Mouse (Mus musculus): ENCODE results near the gene Bnipl.

The Bnipl gene

DNA sequence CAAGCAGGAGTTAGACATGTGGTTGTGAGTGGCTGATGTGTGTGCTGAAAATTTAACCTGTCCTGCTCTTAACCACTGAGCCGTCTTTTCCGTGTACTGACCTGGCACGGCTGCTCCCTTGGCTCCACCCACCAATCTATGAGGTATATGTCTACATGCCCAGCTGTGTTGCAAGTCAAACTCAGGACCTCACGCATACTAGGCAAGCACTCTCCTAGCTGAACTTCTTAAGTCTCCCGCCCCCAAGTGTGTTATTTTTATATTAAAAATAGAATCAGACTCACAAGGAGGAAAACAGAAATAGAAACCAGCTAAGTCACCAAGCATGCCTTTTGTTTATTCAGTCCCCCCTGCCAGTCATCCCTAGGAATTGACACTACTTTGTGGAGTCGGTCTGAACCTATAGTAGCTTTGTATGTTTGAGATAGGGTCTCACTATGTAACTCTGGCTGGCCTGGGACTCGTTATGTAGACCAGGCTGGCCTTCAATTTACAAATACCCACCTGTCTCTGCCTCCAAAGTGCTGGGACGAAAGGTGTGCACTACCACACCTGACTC lies 13.4 kb downstream of the Bnipl start:
- DNase-seq (ENCODE audit: low spot score in 2 of 2): no peak

DNA sequence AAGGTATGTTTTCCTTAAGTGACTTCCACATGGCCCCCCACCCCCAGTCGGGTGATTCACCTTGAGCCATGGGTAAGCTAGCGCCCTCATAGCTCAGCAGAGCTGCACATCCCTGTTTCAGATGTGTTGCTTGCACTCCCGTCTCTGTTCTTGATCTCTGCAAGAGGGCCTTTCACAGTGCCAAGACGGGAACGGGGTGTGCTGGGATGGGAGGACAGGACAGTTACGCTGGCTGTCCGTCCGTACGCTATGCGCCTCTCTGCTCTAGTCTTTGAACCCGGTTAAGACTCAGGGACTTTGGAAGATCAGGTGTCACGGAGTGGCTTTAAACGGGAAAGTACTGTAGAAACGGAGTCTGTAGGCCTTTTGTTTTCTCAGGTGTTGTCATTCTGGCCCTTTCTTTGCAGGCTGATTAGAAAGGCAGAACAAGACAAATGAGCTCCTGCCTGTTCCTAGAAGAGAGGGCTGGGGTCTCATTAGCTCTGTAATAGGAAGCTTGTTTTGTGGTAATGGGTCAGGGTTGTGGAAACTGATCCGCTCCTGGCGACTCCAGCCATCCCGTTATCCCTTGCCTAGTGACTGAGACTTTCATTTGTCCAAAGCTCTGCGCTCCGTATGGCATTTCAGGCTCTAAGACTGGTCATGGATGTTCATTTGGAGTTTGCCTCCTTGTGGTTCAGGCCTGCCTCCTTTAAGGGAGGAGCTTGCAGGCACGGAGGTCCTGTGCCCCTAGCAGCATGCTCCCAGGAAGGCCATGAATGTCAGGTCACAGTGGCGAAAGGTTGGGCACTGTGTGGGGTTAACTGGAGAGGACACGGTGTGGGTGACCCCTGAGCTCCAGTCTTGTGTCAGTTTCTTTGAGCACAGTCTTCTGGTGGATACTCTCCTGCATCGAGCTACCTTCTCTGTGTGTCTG lies 15.3 kb downstream of the Bnipl start:
- no peak for DNase-seq (ENCODE audit: low spot score in 2 of 2)

DNA sequence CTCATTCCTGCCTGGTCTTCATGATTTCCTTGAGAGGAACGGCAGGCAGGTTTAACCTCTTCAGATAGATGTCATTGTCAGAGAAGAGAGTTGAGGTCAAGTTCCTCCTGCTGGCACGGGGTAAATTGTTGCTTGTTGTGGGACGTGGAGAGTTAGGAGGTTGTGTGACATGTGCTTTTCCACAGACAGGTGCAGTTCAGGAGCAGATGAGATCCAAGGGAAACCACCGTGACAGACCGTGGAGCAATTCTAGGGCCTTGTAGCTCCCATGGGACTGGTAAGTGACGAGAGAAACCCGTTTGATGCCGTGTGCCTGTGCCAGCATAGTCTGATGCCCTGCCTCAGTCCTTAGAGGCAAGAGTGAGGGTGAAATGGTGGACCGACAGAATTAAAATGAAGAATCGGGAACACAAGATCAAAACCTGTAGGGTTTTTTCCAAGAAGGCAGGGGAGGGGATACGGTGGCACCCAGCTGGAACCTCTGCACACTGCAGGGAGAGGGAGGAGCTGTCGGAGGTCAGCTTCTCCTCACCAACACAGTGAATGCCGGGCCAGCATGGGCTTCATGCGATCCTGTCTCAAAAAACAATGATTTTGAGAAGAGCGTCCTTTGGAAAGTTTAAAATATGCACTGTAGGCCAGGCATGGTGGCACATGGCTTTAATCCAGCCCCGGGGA lies 17.6 kb downstream of the Bnipl start:
- DNase-seq (ENCODE audit: low spot score in 2 of 2): no peak

DNA sequence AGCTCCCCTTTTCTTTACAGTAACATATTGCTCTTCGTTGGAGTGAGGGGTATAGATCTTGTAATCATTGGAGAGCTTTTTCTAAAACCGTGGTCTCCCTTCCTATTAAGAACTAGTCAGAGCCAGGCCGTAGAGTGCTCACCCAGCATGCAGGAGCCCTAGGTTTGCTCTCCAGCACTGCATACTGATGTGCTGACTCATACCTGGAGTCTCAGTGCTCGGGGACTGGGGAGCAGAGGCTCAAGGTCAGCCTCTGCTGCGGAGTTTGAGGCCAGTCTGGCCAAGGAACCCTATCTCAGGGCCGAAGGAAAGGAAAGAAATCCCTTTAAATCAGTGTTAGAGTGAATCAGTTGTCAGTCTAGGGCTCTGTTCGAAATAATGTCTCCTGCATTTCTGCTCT lies 18.2 kb downstream of the Bnipl start:
- no peak for DNase-seq (ENCODE audit: low spot score in 2 of 2)

DNA sequence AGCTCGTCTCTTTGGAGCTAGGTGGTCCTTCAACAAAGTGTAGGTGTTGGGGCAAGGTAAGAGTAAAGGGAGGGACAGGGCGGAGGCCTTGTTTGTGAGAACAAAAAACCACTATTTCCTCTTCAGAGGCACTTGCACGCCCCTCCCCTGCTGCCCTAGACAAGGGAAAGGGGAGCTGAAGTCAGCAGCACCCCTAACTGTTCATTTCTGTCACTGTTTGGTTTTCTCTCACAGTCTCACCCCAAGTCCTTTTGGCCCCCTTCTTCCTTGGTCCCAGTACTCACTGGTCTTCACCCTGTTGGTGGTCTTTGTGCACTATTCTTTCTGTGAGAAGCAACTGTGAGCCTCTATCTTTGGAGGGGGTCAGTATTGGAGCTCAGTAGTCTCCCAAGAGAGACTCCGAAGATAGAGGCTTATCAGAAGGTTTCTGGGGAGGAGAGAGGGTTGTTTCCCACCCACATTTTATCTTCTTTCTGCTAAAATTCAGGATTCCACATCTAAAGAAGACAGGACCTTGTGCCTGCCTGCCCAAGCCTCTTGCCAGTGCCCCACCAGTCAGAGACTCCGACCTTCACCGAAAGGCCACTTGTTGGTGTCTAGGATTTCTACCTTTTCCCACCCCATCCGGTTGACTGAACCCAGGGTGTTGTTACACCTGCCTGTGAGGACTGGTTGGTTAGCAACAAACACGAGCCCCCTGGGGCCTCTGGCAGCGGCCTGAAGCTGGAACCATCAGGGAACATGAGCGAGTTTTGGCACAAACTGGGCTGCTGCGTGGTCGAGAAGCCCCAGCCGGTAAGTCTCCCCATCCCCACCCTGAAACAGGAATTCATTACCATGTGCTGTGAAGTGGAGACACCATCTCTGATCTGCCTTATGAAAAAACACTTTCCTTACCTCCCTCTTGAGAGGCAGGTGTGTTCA lies 19.4 kb downstream of the Bnipl start, which contains the start of gene Mllt11:
TSS of gene Mllt11 (minus strand) at position 874 of the 924 bp plus-strand sequence.
- DNase-seq (ENCODE audit: low spot score in 2 of 2): no peak

DNA sequence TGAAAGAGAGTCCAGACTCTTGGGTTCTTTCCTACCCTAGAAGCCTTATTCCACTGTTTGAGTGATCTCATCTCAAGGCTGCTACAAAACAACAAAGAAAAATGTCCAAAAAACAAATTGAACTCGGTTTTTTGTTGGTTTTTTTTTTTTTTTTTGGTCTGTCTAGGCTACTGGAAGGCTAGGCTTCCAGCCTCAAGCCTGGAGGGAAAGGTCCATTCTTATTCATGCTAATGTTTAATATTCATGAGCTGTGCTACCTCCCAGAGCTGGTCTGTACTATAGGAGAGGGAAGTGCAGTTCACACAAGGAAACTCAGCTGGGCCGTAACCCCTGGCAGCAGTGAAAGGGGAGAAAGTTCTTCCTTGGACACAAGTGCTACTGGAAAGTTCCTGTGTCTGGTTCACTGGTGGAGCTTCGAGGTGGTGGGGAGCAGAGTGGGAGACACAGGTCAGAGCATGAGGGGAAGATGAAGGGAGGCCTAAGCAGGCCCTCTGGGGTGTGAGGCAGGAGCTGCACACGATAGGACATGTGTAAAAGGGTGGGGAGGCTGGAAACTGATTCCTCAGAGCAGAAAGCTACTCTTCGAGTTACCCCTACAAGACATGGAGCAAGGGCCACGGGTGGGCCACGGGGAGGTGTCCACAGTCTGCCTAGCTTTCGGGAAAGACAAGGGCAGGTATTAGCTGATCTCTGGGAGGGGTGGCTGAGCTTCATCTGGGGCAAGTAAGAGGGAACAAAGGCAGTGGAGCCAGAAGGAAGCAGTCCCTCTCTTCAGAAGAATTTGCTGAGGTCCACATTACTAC lies 20.3 kb downstream of the Bnipl start:
- DNase-seq (ENCODE audit: low spot score in 2 of 2): no peak

DNA sequence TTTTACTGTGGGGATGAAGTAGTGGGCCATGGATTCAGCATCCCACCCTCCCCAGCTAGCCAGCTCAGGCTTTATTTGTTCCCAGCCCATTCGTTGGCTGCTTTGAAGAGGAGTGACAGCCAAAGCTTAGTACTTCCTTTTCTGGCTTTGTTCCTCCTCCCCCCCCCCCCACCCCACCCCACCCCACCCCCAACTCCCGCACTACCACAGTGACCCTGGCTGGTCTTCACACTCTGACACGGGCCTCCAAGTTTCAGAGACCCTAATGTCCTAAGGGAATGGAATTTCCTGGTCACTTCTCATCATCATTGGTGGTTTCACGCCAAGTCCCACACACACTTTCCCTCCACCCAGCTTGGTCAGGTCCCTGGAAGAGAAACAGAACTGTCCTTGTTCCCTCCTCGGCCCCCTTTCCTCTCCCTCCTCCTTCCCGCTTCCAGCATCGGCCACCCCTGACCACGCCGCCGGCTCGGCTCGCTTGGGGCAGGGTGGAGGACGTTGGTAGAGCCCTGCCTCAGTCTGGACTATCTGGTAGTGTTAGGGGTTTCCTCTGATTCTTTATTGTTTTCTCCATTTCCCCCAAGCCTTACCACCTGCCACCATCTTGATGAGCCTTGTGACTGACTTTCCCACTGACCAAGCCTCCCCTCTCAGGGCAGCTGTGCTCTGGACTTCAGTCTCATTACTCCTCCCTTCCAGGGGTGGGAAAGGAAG lies 21.1 kb downstream of the Bnipl start:
- DNase-seq (ENCODE audit: low spot score in 2 of 2): peak; percentile 58 to 60

DNA sequence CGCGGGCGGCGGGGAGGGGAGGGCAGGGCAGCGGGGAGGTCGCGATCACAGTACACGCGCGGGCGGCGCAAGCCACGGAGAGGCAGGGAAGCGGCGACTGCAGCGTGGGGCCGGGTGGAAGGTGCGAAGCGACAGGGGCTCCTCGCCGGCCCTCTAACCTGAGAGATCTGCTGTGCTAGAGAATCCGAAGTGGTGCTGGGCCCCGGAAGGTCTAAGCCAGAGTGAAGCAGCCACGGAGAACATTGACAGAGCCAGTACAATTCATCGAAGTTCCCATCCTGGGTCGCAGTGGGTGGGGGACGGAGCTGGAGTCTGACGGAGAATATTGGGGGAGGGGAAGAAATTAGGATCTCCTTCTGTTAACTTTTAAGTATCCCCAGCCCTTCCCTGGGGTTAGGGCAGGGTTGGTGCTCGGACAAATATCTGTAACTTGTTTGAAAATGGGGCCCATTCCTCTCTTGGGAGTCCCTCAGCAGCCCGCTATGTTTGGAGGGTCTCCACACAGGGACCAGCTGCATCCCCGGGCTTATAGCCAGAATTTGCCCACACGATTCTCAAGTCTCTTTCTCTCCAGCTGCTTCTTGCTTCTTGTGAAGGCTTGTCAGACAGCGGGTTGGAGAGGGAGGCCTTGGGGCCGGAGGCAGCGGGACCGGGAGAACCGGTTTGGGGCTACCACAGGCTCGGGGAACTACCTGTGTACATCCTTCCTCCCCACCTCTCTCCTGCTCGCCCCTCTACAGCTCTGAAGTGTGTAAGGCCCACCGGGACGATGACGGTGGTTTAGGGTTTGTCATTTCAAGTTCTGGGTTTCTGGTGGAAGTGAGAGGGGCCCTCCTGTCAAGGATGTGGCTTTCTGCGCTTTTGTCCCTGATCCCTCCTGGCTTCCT lies 21.9 kb downstream of the Bnipl start:
- DNase-seq (ENCODE audit: low spot score in 2 of 2): peak; percentile 76 to 79

DNA sequence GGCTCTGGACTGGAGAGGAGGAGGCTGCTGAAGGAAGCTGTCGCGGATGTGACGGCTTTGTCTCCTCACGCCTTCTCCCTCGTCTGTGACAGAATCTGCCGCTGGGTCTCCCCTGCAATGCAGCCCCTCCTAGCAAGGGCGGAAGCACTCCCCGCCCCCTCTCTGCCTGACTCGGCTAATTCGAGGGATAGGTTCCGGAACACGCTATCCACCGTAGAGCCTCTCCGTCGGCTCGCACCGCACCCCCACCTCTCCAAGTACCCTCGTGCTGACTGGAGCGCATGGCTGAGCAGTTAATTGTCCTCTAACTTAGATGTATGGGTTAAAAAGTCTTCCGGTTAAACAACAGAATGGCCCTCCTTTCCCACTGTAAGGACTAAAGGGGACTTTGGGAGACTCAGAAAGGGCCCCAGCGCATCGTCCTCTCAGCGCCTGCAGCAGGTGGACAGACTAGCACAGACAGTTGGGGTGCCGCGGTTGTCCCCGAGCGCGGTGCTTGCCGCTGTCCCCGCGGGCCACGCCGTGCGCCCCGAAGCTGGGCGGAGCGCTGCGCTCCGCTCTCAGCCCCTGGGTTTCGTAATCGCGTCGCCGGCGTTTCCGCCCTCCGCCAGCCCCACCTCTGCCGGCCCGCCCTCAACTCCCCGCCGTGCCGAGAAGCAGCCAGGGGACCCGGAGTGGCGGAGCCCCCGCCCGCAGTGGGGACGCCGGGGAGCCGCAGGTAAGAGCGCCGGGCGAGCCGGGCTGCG lies 22.7 kb downstream of the Bnipl start, which contains the start of gene Cdc42se1:
TSS of gene Cdc42se1 (plus strand) at position 585 of the 746 bp plus-strand sequence.
- DNase-seq (ENCODE audit: low spot score in 2 of 2): peak; percentile 90 to 91

DNA sequence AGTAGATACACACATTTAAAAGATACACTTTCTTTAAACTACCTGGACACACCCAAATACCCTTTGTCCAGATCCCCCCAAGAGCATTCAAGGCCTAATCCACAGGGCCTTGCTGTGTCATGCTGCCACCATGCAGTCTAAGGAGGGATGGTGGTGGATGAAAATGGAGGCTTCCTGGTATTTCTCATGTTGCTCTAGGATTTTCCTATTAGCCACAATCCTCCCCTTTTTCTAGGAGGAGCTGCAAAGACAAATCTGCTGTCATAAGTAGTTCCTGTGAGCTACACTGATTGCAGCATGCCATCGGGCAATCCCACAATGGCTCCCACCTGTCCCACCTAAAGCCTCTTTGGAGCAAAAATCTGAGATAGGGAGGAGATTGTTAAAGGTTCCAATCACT lies 23.8 kb downstream of the Bnipl start:
- no peak for DNase-seq (ENCODE audit: low spot score in 2 of 2)

DNA sequence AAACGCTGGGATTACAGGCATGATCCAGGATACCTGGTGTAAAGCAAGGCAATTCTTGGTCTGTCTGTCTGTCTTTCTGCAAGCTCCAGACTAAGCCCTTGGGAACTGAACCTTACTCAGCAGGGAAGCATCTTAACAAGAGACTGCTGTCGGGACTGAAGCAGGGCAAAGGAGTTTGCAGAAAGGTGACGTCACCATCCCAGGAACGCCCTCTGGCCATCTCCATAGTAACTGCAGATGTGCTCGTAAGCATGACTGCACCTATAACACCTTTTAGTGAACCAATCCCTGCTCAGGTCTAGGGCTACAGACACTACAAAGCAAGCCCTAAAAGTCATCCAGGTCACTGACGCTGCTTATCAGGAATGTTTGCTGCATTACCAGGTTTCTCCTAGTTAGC lies 26.7 kb downstream of the Bnipl start:
- DNase-seq (ENCODE audit: low spot score in 2 of 2): no peak

DNA sequence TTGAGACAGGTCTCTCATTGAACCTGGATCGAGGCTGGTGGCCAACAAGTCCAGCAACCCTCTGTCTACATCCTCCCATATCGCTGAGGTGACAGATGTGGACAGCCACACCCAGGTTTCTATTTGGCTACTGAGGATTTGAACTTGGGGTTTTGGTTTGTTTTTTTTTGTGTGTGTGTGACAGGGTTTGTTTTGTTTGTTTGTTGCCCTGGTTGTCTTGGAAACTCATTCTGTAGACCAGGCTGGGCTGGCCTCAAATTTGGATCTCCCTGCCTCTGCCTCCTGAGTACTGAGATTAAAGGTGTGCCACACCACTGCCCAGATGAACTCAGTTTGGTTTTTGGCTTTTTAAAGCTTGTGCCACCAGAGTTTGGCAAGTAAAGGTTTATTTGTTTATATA lies 28.0 kb downstream of the Bnipl start:
- no peak for DNase-seq (ENCODE audit: low spot score in 2 of 2)

DNA sequence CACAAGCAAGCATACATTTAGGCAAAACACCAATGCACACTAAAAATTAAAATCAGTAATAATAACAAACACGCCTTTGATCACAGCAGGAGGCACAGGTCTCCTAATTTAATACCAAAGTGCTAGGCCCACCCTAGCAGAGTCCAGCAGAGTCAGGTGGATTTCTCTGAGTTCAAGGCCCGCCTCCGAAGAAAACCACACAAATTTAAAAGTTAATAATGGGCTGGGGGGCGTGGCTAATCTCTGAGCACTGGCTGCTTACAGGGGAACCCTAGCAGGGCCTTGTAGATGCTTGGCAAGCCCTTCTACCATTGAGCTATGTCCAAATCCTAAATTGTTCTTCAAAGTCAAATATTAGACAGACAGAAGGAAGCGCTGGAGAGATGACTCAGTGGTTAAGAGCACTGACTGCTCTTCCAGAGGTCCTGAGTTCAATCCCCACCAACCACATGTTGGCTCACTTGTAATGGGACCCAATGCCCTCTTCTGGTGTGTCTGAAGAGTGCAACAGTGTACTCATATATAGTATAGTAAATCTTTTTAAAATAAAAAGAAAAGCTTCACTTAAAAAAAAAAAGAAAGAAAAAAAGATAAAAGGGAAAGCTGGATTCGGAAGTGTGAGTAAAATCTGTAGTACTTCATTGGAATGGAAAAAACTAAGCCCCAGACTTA lies 32.4 kb downstream of the Bnipl start:
- no peak for DNase-seq (ENCODE audit: low spot score in 2 of 2)

DNA sequence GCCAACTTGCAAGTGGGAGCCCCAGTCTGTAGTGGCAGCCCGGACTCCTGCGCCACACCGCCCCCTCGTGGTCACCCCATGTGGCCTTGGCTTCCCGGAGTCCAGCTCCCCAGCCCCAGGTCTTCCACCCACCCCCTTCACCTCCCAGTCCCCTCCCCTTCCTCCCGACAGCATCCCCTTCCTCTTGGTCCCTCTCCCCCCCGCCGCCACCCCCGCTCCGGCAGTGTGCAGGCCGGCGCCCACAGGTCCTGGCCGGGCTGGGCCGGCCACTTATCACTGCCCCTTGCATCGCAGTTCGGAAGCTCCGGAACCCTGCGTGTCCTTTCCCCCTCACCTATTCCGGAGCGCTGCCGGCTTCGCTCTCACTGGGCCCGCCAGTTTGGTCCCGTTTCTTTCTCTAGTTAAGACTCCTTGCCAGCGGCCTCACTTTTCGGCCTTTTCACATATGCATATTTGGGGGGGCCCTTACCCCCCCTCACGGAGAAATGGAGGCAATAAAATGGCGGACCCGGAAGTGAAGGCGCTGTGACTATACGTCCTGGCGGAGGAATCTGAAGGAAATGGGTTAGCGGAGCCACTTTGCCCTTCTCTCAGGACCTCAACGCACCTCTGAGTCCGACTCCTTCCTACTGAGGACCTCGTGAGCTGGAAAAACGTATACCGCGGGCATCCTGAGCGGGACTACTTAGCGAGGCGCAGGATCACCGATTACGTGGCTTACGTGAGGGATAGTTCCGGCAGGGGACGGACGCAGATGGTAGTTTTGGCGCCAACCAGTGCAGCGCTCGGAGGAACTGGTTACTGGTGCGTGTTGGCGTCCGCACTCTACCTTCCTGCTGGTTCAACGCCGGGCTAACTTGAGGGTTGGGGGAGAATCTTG lies 33.5 kb downstream of the Bnipl start, which contains the start of gene Gabpb2:
TSS of gene Gabpb2 (minus strand) at position 662 of the 880 bp plus-strand sequence.
- DNase-seq (ENCODE audit: low spot score in 2 of 2): peak; percentile 86 to 90

DNA sequence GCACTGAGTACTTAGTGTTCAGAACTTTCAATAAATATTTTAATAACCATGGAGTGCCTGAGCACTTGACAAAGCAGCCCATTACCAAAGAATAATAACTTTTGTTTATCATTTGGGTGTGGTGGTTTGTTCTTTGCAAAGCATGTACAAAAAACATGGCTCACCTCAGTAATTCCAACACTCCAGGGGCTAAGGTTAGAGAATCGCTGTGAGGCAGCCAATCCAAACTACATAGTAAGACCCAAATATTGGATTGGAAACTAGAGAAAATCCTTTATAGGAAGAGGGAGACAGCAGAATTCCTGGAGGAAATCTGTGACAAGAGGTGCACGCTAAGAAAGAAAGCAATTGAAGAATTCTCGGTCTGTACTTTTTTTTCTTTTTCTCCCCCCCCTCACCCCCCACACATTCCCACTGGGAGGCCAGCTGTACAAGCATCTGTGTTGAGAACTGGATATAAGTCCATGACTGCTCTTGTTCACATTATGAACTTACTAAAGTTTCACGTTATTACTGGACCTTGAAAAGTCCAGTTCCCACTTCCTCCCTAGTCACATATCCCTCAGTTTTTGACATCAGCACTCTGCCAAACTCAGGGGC lies 34.2 kb downstream of the Bnipl start:
- DNase-seq (ENCODE audit: low spot score in 2 of 2): no peak

DNA sequence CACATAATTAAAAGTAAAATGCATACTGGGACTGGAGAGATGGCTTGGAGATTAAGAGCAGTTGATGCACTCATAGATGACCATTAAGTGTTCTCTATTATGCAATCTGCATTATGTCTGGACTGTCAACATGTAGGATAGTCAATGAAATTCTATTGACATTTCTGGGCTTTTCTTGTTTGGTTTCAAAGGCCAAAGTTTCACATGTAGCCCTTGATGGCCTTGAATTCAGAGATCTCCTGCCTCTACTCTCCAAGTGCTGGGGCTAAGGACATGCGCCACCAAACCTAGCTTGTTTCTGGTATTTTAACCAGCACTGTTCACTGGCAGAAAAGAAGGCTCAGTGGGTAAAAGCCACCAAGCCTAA lies 37.4 kb downstream of the Bnipl start:
- no peak for DNase-seq (ENCODE audit: low spot score in 2 of 2)

Data from frontal cortex, postnatal 10 days (tissue).